Mouse (Mus musculus): Measurements from ENCODE around the gene Btf3.

Gene Btf3

GRCm38 (mm10) chr13:98340506-98340905 lies 23.7 kb upstream of the Btf3 start:
- in situ Hi-C loops (cut with MboI; ENCODE audit: low sequenced_read_pairs), result no loop called here

- in situ Hi-C loops (cut with MboI; ENCODE audit: low sequenced_read_pairs), result no loop called here
Observed at GRCm38 (mm10) chr13:98336205-98336604, 19.4 kb upstream of the Btf3 start.

- in situ Hi-C loops (cut with MboI; ENCODE audit: low sequenced_read_pairs), result no loop called here
Observed at GRCm38 (mm10) chr13:98332106-98332505, 15.3 kb upstream of the Btf3 start.

- in situ Hi-C loops (cut with MboI; ENCODE audit: low sequenced_read_pairs), result no loop called here
Observed at GRCm38 (mm10) chr13:98325034-98325433, 8.2 kb upstream of the Btf3 start.

GRCm38 (mm10) chr13:98317911-98318310 lies 1.1 kb upstream of the Btf3 start:
- in situ Hi-C loops (cut with MboI; ENCODE audit: low sequenced_read_pairs), result no loop called here

- in situ Hi-C loops (cut with MboI; ENCODE audit: low sequenced_read_pairs), result no loop called here
Observed at GRCm38 (mm10) chr13:98317246-98317677, 456 bp upstream of the Btf3 start.

GRCm38 (mm10) chr13:98316140-98316479 lies 696 bp downstream of the Btf3 start:
- in situ Hi-C loops (cut with MboI; ENCODE audit: low sequenced_read_pairs), result no loop called here

- in situ Hi-C loops (cut with MboI; ENCODE audit: low sequenced_read_pairs), result no loop called here
Observed at GRCm38 (mm10) chr13:98315124-98315523, 1.7 kb downstream of the Btf3 start.

GRCm38 (mm10) chr13:98313631-98314030 lies 3.2 kb downstream of the Btf3 start:
- in situ Hi-C loops (cut with MboI; ENCODE audit: low sequenced_read_pairs), result no loop called here

GRCm38 (mm10) chr13:98311597-98311996 lies 5.2 kb downstream of the Btf3 start:
- in situ Hi-C loops (cut with MboI; ENCODE audit: low sequenced_read_pairs), result no loop called here

- in situ Hi-C loops (cut with MboI; ENCODE audit: low sequenced_read_pairs), result no loop called here
Observed at GRCm38 (mm10) chr13:98308724-98309123, 8.1 kb downstream of the Btf3 start.

GRCm38 (mm10) chr13:98308004-98308403 lies 8.8 kb downstream of the Btf3 start:
- in situ Hi-C loops (cut with MboI; ENCODE audit: low sequenced_read_pairs), result no loop called here

GRCm38 (mm10) chr13:98306852-98307475 lies 9.8 kb downstream of the Btf3 start:
- in situ Hi-C loops (cut with MboI; ENCODE audit: low sequenced_read_pairs), result no loop called here

- in situ Hi-C loops (cut with MboI; ENCODE audit: low sequenced_read_pairs), result no loop called here
Observed at GRCm38 (mm10) chr13:98306393-98306792, 10.4 kb downstream of the Btf3 start.

- in situ Hi-C loops (cut with MboI; ENCODE audit: low sequenced_read_pairs), result no loop called here
Observed at GRCm38 (mm10) chr13:98305257-98305656, 11.5 kb downstream of the Btf3 start.

GRCm38 (mm10) chr13:98298833-98299758 lies 17.7 kb downstream of the Btf3 start:
- in situ Hi-C loops (cut with MboI; ENCODE audit: low sequenced_read_pairs), result no loop called here

- in situ Hi-C loops (cut with MboI; ENCODE audit: low sequenced_read_pairs), result no loop called here
Observed at GRCm38 (mm10) chr13:98297883-98298482, 18.8 kb downstream of the Btf3 start.

- in situ Hi-C loops (cut with MboI; ENCODE audit: low sequenced_read_pairs), result no loop called here
Observed at GRCm38 (mm10) chr13:98296072-98296471, 20.7 kb downstream of the Btf3 start.

GRCm38 (mm10) chr13:98291712-98292111 lies 25.1 kb downstream of the Btf3 start:
- in situ Hi-C loops (cut with MboI; ENCODE audit: low sequenced_read_pairs), result no loop called here

GRCm38 (mm10) chr13:98290719-98291118 lies 26.1 kb downstream of the Btf3 start:
- in situ Hi-C loops (cut with MboI; ENCODE audit: low sequenced_read_pairs), result no loop called here

- in situ Hi-C loops (cut with MboI; ENCODE audit: low sequenced_read_pairs), result no loop called here
Observed at GRCm38 (mm10) chr13:98280990-98281650, 35.7 kb downstream of the Btf3 start.
